Mouse (Mus musculus): ENCODE results near the gene Arhgef38. TPM values are rescaled to one million over a fixed set of nuclear protein-coding genes. Genes with fewer than 3 reads are reported as not detected.
A peak's percentile ranks its signal among the peaks of the same experiment; 100 is the strongest.

The Arhgef38 gene
- polyA plus RNA-seq, 1 experiment from 2014 or later: 1.1 TPM

DNA sequence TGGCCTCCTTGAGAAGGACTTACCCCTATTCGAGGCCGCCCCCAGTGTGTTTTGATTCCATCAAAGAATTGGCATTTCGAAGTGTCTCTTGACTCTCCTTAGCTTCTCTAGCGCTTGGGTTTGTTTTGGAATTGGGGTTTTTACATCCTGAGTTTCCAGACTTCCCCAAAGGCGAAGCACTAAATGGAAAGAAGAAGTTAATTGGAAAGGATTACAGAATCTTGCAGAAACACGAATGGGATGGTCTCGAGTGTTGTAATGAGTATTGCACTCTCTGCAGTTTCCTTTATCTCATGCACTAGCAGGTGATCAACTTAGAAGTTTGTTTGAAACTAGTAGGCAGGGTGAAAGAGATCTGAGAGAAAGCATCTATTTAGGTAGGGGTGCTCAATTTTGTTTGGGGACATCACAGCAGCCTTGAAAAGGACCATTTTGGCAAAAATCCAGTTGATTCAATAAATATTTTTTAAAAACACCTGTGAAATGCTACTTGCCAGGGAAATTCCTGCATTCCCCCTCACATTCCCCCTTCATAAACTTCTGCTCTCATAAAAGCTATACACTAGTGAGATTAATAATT is 142.4 kb downstream of the Arhgef38 start:
- under 1% methylated on average over 7 of the region's 7 CpGs for WGBS
- Histone ChIP-seq H3K9ac (ENCODE audit: low read depth, low read length) (peak overlapping the region; percentile 90), H3K27ac (ENCODE audit: low read depth, low read length) (peak overlapping the region; percentile 95), H3K36me3 (ENCODE audit: control insufficient read depth, insufficient read depth) (no peaks in the 10 kb centered on the region), H3K9me3 (ENCODE audit: control insufficient read depth) (no peaks in the 10 kb centered on the region), H3K4me2 (replicated peaks; ENCODE audit: low read depth) (peak overlapping the region; percentile 81), H3K4me3 (ENCODE audit: low read depth, low read length) (peak overlapping the region; percentile 99), H3K27me3 (replicated peaks; ENCODE audit: control insufficient read depth, insufficient read depth, low read length) (no peaks in the 10 kb centered on the region), H3K4me1 (replicated peaks; ENCODE audit: control insufficient read depth, insufficient read depth, low read length) (0 out of 2 replicates have a peak, but pooled peaks cover 9% of the 10 kb centered on the region)
- no peak for TF ChIP-seq CTCF (IDR thresholded peaks at IDR 0.05; ENCODE audit: low read depth)
- no peak for ATAC-seq

DNA sequence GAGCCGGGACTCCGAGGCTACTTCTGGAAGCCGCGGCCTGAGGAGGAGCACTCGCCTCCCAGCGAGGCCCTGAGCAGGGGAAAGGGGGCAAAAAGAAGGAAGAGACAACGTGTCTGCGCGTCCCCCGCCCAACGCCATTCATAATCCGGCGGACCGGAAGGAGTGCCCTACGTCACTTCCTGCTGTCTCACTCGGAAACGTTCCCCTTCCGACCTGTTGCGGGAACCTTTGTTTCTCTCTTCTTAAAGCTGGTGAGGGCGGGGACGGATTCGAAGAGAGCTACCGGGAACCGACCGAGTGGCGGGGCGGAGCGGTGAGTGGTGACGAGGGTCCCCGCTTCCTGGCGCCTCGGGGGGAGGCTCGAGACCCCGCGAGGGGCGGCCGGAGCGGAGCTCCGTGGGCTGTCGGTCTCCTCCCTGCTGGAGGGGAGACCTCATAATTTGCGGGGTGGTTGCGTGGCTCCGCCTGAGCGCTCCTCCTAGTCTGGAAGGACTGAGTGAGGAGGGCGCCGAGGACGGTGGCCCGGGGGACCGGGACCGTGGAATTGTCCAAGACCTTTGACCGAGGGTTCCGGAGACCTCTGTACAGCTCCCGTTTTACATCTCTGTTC is 143.0 kb downstream of the Arhgef38 start, which contains the start of the genes Ints12 and Gstcd:
Gene Ints12 (plus strand): TSS at position 177 of the 610 bp plus-strand sequence.
Gene Gstcd (minus strand): TSS at position 370 of the 610 bp plus-strand sequence.
- Histone ChIP-seq H3K9ac (ENCODE audit: low read depth, low read length) (peak within 1 kb of the TSS; percentile 90), H3K36me3 (ENCODE audit: control insufficient read depth, insufficient read depth) (no peaks in the 10 kb centered on the region), H3K4me2 (replicated peaks; ENCODE audit: low read depth) (peak within 1 kb of the TSS; percentile 81), H3K27me3 (replicated peaks; ENCODE audit: control insufficient read depth, insufficient read depth, low read length) (no peaks in the 10 kb centered on the region), H3K27ac (ENCODE audit: low read depth, low read length) (peak within 1 kb of the TSS; percentile 95), H3K4me3 (ENCODE audit: low read depth, low read length) (peak within 1 kb of the TSS; percentile 99), H3K4me1 (replicated peaks; ENCODE audit: control insufficient read depth, insufficient read depth, low read length) (0 out of 2 replicates have a peak, but pooled peaks cover 9% of the 10 kb centered on the region), H3K9me3 (ENCODE audit: control insufficient read depth) (no peaks in the 10 kb centered on the region)
- TF ChIP-seq CTCF (IDR thresholded peaks at IDR 0.05; ENCODE audit: low read depth): peak; percentile 7; the same call in 1 of the 2 replicates
- WGBS: under 1% methylated on average over 51 of the region's 53 CpGs
- peak; percentile 97 for ATAC-seq

GRCm38 (mm10) chr3:133091121-133091663 is 143.6 kb downstream of the Arhgef38 start:
- WGBS: under 1% methylated on average over 44 of the region's 44 CpGs
- TF ChIP-seq CTCF (IDR thresholded peaks at IDR 0.05; ENCODE audit: low read depth): no peak

DNA sequence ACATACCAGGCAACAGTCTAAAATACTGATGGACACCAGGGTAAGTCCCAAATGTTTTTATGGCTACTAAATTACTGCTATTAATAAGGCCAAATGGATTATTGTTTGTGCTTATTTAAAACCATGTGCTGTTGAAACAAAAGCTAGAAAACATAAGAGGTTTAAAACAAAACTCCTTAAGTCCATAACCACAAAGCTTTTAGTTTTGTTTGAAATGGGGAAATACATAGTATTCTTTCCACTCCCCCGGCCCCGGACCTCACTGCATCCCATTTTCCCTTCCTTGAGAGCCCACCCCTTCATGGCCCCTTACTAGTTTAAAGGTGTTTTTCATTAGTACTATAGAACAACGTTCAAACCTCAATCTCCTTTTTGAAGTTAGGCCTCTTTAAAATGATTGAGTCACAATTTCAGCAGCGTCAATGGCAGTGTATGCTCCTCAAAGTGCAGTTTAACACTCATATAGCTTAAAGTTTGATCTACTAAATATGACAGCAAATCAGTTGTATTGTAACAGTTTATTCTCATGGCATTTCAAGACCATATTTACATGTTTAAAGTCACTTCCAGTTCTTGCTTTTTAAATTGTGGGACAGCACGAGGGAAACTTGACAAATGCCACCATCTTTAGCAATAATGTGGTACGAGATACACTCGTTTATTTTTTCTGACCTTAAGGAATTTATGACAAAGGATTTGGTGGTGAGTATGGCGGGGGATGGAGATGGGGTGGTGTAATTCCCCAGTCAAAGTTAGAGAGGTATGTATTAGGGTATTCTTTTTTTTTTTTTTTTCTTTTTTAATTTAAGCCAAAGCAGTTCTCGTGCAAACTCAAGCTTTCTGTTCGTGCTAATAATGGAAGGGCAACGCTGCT is 144.3 kb downstream of the Arhgef38 start:
- Histone ChIP-seq H3K27ac (ENCODE audit: low read depth, low read length) (peak overlapping the region; percentile 95; the same call in 1 of the 2 replicates), H3K4me1 (replicated peaks; ENCODE audit: control insufficient read depth, insufficient read depth, low read length) (0 out of 2 replicates have a peak, but pooled peaks cover 9% of the 10 kb centered on the region), H3K4me2 (replicated peaks; ENCODE audit: low read depth) (peak overlapping the region; percentile 81), H3K9ac (ENCODE audit: low read depth, low read length) (peak overlapping the region; percentile 90), H3K36me3 (ENCODE audit: control insufficient read depth, insufficient read depth) (no peaks in the 10 kb centered on the region), H3K9me3 (ENCODE audit: control insufficient read depth) (no peaks in the 10 kb centered on the region), H3K4me3 (ENCODE audit: low read depth, low read length) (peak overlapping the region; percentile 99), H3K27me3 (replicated peaks; ENCODE audit: control insufficient read depth, insufficient read depth, low read length) (no peaks in the 10 kb centered on the region)
- ATAC-seq: no peak
- no peak for TF ChIP-seq CTCF (IDR thresholded peaks at IDR 0.05; ENCODE audit: low read depth)
- 6% methylated on average over 11 of the region's 11 CpGs for WGBS

More at GRCm38 (mm10) chr3:133091121-133091663, 143.6 kb downstream of the Arhgef38 start:
- peak overlapping the region; percentile 95 for H3K27ac ChIP-seq (ENCODE audit: low read depth, low read length)
- H3K36me3 ChIP-seq (ENCODE audit: control insufficient read depth, insufficient read depth): no peaks in the 10 kb centered on the region
- 0 out of 2 replicates have a peak, but pooled peaks cover 9% of the 10 kb centered on the region for H3K4me1 ChIP-seq (replicated peaks; ENCODE audit: control insufficient read depth, insufficient read depth, low read length)
- H3K9ac ChIP-seq (ENCODE audit: low read depth, low read length): peak overlapping the region; percentile 90
- peak overlapping the region; percentile 99 for H3K4me3 ChIP-seq (ENCODE audit: low read depth, low read length)
- peak overlapping the region; percentile 81 for H3K4me2 ChIP-seq (replicated peaks; ENCODE audit: low read depth)
- H3K27me3 ChIP-seq (replicated peaks; ENCODE audit: control insufficient read depth, insufficient read depth, low read length): no peaks in the 10 kb centered on the region
- peak; percentile 68 for ATAC-seq
- H3K9me3 ChIP-seq (ENCODE audit: control insufficient read depth): no peaks in the 10 kb centered on the region

GRCm38 (mm10) chr3:133085858-133086257 is 148.9 kb downstream of the Arhgef38 start:
- WGBS: 50% methylated on average over 3 of the region's 3 CpGs
- no peak overlapping the region for H3K9ac ChIP-seq (ENCODE audit: low read depth, low read length)
- TF ChIP-seq CTCF (IDR thresholded peaks at IDR 0.05; ENCODE audit: low read depth): peak; percentile 66
- H3K27ac ChIP-seq (ENCODE audit: low read depth, low read length): no peak overlapping the region
- H3K4me3 ChIP-seq (ENCODE audit: low read depth, low read length): no peak overlapping the region
- no peaks in the 10 kb centered on the region for H3K9me3 ChIP-seq (ENCODE audit: control insufficient read depth)
- H3K36me3 ChIP-seq (ENCODE audit: control insufficient read depth, insufficient read depth): peaks cover 14% of the 10 kb centered on the region
- ATAC-seq: no peak
- H3K4me2 ChIP-seq (replicated peaks; ENCODE audit: low read depth): no peak overlapping the region
- no peaks in the 10 kb centered on the region for H3K4me1 ChIP-seq (replicated peaks; ENCODE audit: control insufficient read depth, insufficient read depth, low read length)
- no peaks in the 10 kb centered on the region for H3K27me3 ChIP-seq (replicated peaks; ENCODE audit: control insufficient read depth, insufficient read depth, low read length)

Data from intestine, postnatal 0 days (tissue).